Mouse (Mus musculus): ENCODE data around the gene Gbe1.

Gene Gbe1

GRCm38 (mm10) chr16:70585964-70586363 is 272.2 kb downstream of the Gbe1 start:
- DNase-seq (ENCODE audit: low spot score), result no peak

- no peak for DNase-seq (ENCODE audit: low spot score)
Observed at GRCm38 (mm10) chr16:70602326-70602725, 288.6 kb downstream of the Gbe1 start.

DNA sequence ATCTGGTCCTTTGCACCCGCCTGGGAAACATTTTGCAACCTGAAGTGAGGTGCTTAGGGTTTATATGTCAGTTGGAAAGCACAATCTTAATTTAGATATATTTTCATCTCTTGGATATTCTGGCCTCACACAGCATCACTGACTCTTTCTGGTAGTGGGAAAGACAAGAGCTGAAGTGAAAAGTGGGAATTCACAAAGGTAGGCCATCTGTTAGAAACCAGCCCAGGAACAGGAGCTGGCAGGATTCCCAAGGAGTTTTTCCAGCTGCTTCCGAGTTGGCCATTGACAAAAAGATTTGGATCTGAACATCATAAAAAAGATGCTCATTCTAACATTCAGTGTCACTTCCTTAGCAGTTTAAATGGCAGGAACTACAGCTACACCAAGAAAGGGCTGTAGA is 294.6 kb downstream of the Gbe1 start:
- DNase-seq (ENCODE audit: low spot score), result no peak

- no peak for DNase-seq (ENCODE audit: low spot score)
Observed at GRCm38 (mm10) chr16:70617691-70618090, 303.9 kb downstream of the Gbe1 start.

DNA sequence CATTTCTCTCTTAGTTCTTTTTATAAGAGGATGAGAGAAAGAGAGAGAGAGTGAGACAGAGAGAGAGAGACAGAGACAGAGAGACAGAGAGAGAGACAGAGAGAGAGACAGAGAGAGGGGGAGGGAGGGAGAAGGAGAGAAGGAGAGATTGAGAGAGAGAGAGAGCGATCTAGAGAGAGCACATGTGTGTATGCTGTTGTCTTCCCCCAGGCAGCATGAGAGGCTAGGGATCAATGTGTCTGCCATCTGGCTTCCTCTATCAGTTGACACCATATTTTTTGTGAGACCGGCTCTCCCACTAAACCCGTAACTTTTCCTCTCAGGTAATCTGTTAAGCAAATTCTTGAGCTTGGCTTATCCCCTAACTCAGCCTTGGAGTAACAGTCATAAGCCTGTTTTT is 304.4 kb downstream of the Gbe1 start:
- no peak for DNase-seq (ENCODE audit: low spot score)

Measured in embryo, embryonic 10 days (tissue).